Mouse (Mus musculus) neural tube, embryonic 14.5 days (tissue): ENCODE results near the gene Fryl. TPM values are rescaled to one million over a fixed set of nuclear protein-coding genes. Genes with fewer than 3 reads are reported as not detected.

Experiments
- ATAC-seq: fragments of 200-750 bp; cut with Nextera tagmentation; 2 replicates; pipeline ENCODE4 v1.8.0; 2017; ENCODE audit warnings: low read depth, mild to moderate bottlenecking, moderate TSS enrichment, moderate library complexity
- H3K27ac ChIP-seq: fragments of 300-500 bp; sonication (generic); 2 replicates; pipeline ENCODE4 v1.5.1; 2014; ENCODE audit warnings: low read depth, mild to moderate bottlenecking, control low read depth, low read length, moderate library complexity, mixed read lengths
- H3K27me3 ChIP-seq: fragments of 300-500 bp; sonication (generic); 2 replicates; pipeline ENCODE4 v1.6.1; 2014; ENCODE audit warnings: low read length; ENCODE audit not compliant: control insufficient read depth, insufficient read depth
- H3K36me3 ChIP-seq: fragments of 300-500 bp; sonication (generic); 2 replicates; pipeline ENCODE4 v1.6.1; 2014; ENCODE audit warnings: low read length, mixed read lengths; ENCODE audit not compliant: control insufficient read depth, insufficient read depth
- H3K4me1 ChIP-seq: fragments of 300-500 bp; sonication (generic); 2 replicates; pipeline ENCODE4 v1.6.1; 2014; ENCODE audit warnings: low read length; ENCODE audit not compliant: control insufficient read depth, insufficient read depth
- H3K4me2 ChIP-seq: fragments of 300-500 bp; sonication (generic); 2 replicates; pipeline ENCODE4 v1.6.1; 2014; ENCODE audit warnings: mild to moderate bottlenecking, low read depth, low read length, control low read depth
- H3K4me3 ChIP-seq: fragments of 300-500 bp; sonication (generic); 2 replicates; pipeline ENCODE4 v1.5.1; 2014; ENCODE audit warnings: low read depth, low read length, control low read depth, mixed read lengths
- H3K9ac ChIP-seq: fragments of 300-500 bp; sonication (generic); replicated peaks from 2 replicates; pipeline ENCODE4 v1.6.1; 2014; ENCODE audit warnings: low read depth, mild to moderate bottlenecking, control low read depth, low read length, mixed read lengths
- H3K9me3 ChIP-seq: fragments of 300-500 bp; sonication (generic); 2 replicates; pipeline ENCODE4 v1.6.1; 2016; ENCODE audit warnings: low read length; ENCODE audit not compliant: control insufficient read depth
- WGBS: fragments of 180-500 bp; shearing (Covaris S2); extraction: QIAGEN DNeasy Blood & Tissue Kit; methylation state at CpG from one replicate; pipeline ENCODE4 v1.1.7; 2014; 5-methylcytosine and 5-hydroxymethylcytosine counted together
- polyA plus RNA-seq: library from polyadenylated mRNA; unstranded; fragments of >200 nt; fragmentation: Nextera tagmentation; extraction: Ambion mirVana; gene quantifications from 2 replicates; pipeline ENCODE4 v1.2.1, GENCODE M21; 2014

Gene Fryl
- polyA plus RNA-seq, 1 experiment from 2014 or later: 54.1 TPM

GRCm38 (mm10) chr5:73248211-73248610 lies 8.2 kb downstream of the Fryl start:
- ATAC-seq: 0 out of 2 replicates have a peak, but pooled peaks have one; percentile 33
- H3K27ac ChIP-seq: no peak overlapping the region
- WGBS: 56% methylated on average over 8 of the region's 8 CpGs
- no peak overlapping the region for H3K9ac ChIP-seq
- H3K4me1 ChIP-seq: no peaks in the 10 kb centered on the region
- no peaks in the 10 kb centered on the region for H3K9me3 ChIP-seq
- no peaks in the 10 kb centered on the region for H3K36me3 ChIP-seq
- no peak overlapping the region for H3K4me2 ChIP-seq
- H3K4me3 ChIP-seq: no peak overlapping the region
- no peaks in the 10 kb centered on the region for H3K27me3 ChIP-seq

- H3K4me3 ChIP-seq: no peak overlapping the region
- H3K4me2 ChIP-seq: no peak overlapping the region
- no peaks in the 10 kb centered on the region for H3K9me3 ChIP-seq
- H3K4me1 ChIP-seq: peaks cover 7% of the 10 kb centered on the region; the same call in 1 of the 2 replicates
- no peaks in the 10 kb centered on the region for H3K27me3 ChIP-seq
- H3K27ac ChIP-seq: no peak overlapping the region
- WGBS: 71% methylated on average over 6 of the region's 6 CpGs
- no peak for ATAC-seq
- H3K36me3 ChIP-seq: no peaks in the 10 kb centered on the region
- H3K9ac ChIP-seq: no peak overlapping the region
Measured at GRCm38 (mm10) chr5:73246414-73246813, 10.0 kb downstream of the Fryl start.

GRCm38 (mm10) chr5:73244403-73244802 lies 12.0 kb downstream of the Fryl start:
- H3K36me3 ChIP-seq: no peaks in the 10 kb centered on the region
- no peaks in the 10 kb centered on the region for H3K9me3 ChIP-seq
- H3K4me3 ChIP-seq: no peak overlapping the region
- H3K27me3 ChIP-seq: no peaks in the 10 kb centered on the region
- peak; percentile 30; the same call in 1 of the 2 replicates for ATAC-seq
- WGBS: 61% methylated on average over 13 of the region's 13 CpGs
- H3K4me1 ChIP-seq: peaks cover 7% of the 10 kb centered on the region; the same call in 1 of the 2 replicates
- no peak overlapping the region for H3K9ac ChIP-seq
- no peak overlapping the region for H3K4me2 ChIP-seq
- no peak overlapping the region for H3K27ac ChIP-seq

GRCm38 (mm10) chr5:73241966-73242365 lies 14.5 kb downstream of the Fryl start:
- ATAC-seq: no peak
- Histone ChIP-seq H3K36me3 (no peaks in the 10 kb centered on the region), H3K9me3 (no peaks in the 10 kb centered on the region), H3K27ac (no peak overlapping the region), H3K27me3 (no peaks in the 10 kb centered on the region), H3K4me1 (peaks cover 9% of the 10 kb centered on the region; the same call in 1 of the 2 replicates), H3K9ac (no peak overlapping the region), H3K4me2 (no peak overlapping the region), H3K4me3 (no peak overlapping the region)
- whole genome bisulfite sequencing: 31% methylated on average over 8 of the region's 8 CpGs

GRCm38 (mm10) chr5:73241332-73241731 lies 15.1 kb downstream of the Fryl start:
- no peak overlapping the region for H3K4me3 ChIP-seq

GRCm38 (mm10) chr5:73240391-73240790 lies 16.0 kb downstream of the Fryl start:
- no peak overlapping the region for H3K4me2 ChIP-seq
- H3K4me1 ChIP-seq: peaks cover 11% of the 10 kb centered on the region; the same call in 1 of the 2 replicates
- no peaks in the 10 kb centered on the region for H3K9me3 ChIP-seq
- no peaks in the 10 kb centered on the region for H3K36me3 ChIP-seq
- H3K27ac ChIP-seq: no peak overlapping the region
- no peak overlapping the region for H3K9ac ChIP-seq
- ATAC-seq: no peak
- no peak overlapping the region for H3K4me3 ChIP-seq
- no peaks in the 10 kb centered on the region for H3K27me3 ChIP-seq
- WGBS: 92% methylated on average over 6 of the region's 6 CpGs

More at GRCm38 (mm10) chr5:73241332-73241731, 15.1 kb downstream of the Fryl start:
- no peaks in the 10 kb centered on the region for H3K9me3 ChIP-seq
- no peak overlapping the region for H3K9ac ChIP-seq
- no peak overlapping the region for H3K4me2 ChIP-seq
- no peak overlapping the region for H3K27ac ChIP-seq
- WGBS: 65% methylated on average over 10 of the region's 10 CpGs
- H3K27me3 ChIP-seq: no peaks in the 10 kb centered on the region
- peaks cover 11% of the 10 kb centered on the region; the same call in 1 of the 2 replicates for H3K4me1 ChIP-seq
- no peaks in the 10 kb centered on the region for H3K36me3 ChIP-seq
- no peak for ATAC-seq

GRCm38 (mm10) chr5:73236894-73237334 lies 19.5 kb downstream of the Fryl start:
- H3K9me3 ChIP-seq: no peaks in the 10 kb centered on the region
- WGBS: 9% methylated on average over 6 of the region's 6 CpGs
- no peak overlapping the region for H3K4me2 ChIP-seq
- H3K27me3 ChIP-seq: no peaks in the 10 kb centered on the region
- no peak overlapping the region for H3K4me3 ChIP-seq
- no peak; the same call in 1 of the 2 replicates for ATAC-seq
- no peaks in the 10 kb centered on the region for H3K36me3 ChIP-seq
- no peak overlapping the region for H3K27ac ChIP-seq
- peaks cover 23% of the 10 kb centered on the region; the same call in 1 of the 2 replicates for H3K4me1 ChIP-seq
- H3K9ac ChIP-seq: no peak overlapping the region

- no peak overlapping the region for H3K4me2 ChIP-seq
- H3K27me3 ChIP-seq: no peaks in the 10 kb centered on the region
- H3K27ac ChIP-seq: no peak overlapping the region
- ATAC-seq: no peak
- H3K36me3 ChIP-seq: no peaks in the 10 kb centered on the region
- WGBS: 73% methylated on average over 5 of the region's 5 CpGs
- no peaks in the 10 kb centered on the region for H3K9me3 ChIP-seq
- H3K4me3 ChIP-seq: no peak overlapping the region
- H3K9ac ChIP-seq: no peak overlapping the region
- H3K4me1 ChIP-seq: peaks cover 25% of the 10 kb centered on the region; the same call in 1 of the 2 replicates
Measured at GRCm38 (mm10) chr5:73235201-73235600, 21.2 kb downstream of the Fryl start.

GRCm38 (mm10) chr5:73233018-73233881 lies 23.2 kb downstream of the Fryl start:
- Histone ChIP-seq H3K9ac (no peak overlapping the region), H3K36me3 (no peaks in the 10 kb centered on the region), H3K4me2 (no peak overlapping the region), H3K9me3 (no peaks in the 10 kb centered on the region), H3K27me3 (no peaks in the 10 kb centered on the region), H3K27ac (no peak overlapping the region), H3K4me3 (no peak overlapping the region), H3K4me1 (peaks cover 28% of the 10 kb centered on the region; the same call in 1 of the 2 replicates)
- ATAC-seq: no peak
- WGBS: 82% methylated on average over 17 of the region's 17 CpGs
